Mouse (Mus musculus) megakaryocyte, embryonic 14.5 days (primary cell): ENCODE measurements around the gene Sorbs1.

ENCODE experiments used
- FLI1 ChIP-seq: IDR thresholded peaks from 2 replicates; pipeline ENCODE4 v1.6.1; 2012; ENCODE audit warnings: low read length, inconsistent platforms, mixed read lengths
- GATA1 ChIP-seq: IDR thresholded peaks from 3 replicates; pipeline ENCODE4 v1.6.1; 2012; ENCODE audit warnings: mixed read lengths, low read length, inconsistent platforms, borderline replicate concordance

DNA sequence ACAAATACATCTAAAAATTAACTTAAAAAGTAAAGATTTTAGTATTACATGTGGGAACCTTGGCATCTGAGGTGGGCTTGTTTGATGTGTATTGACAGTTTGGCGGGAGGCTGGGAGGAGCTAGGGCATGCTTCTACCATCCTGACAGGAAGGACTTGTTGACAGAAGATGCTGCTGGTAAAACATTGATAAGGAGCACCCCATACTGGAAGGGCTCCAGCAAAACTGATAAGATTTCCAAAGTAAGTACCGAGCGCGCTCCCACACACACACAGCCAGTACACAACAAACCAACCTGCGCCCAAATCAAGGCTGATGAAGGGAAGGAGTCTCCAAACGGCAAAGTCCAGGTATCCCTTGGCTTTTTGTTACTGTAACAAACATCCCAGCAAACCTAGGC is 22.9 kb upstream of the Sorbs1 start:
- TF ChIP-seq GATA1 (no peak), FLI1 (no peak)
